Mouse (Mus musculus): ENCODE data around the gene Tent2.

- TF ChIP-seq ZMIZ1 (IDR thresholded peaks at IDR 0.05; ENCODE audit: low read depth, low read length) (no peak), USF2 (conservative IDR thresholded peaks at IDR 0.05; ENCODE audit: low read depth, low read length) (no peak), ZC3H11A (IDR thresholded peaks at IDR 0.05; ENCODE audit: low read depth, low read length) (no peak), CTCF (conservative IDR thresholded peaks at IDR 0.05 in 1 of 2, IDR thresholded peaks at IDR 0.05 in 1 of 2; ENCODE audit: low read depth in 2 of 2, low read length in 2 of 2) (no peak), TCF12 (IDR thresholded peaks at IDR 0.05; ENCODE audit: low read depth, low read length) (no peak), IRF4 (IDR thresholded peaks at IDR 0.05; ENCODE audit: low read depth, low read length) (no peak)
Observed at GRCm38 (mm10) chr13:93153280-93153679, 38.9 kb downstream of the Tent2 start.

Measured in CH12.LX (cell line).